Mouse (Mus musculus): ENCODE measurements at regions not wholly inside any gene's neighbourhood (a gene's known extent, or its start where the extent isn't known, plus 50 kb on each side); places are given as distances from the start of the nearest gene placed in this dataset.

GRCm38 (mm10) chr14:61788998-61789790, 181.9 kb downstream of the Kcnrg start:
- no peak for ATAC-seq (ENCODE audit: low FRiP score)
- no peak overlapping the region for H3K27ac ChIP-seq (ENCODE audit: low read depth, low read length)
- 73% methylated on average over 20 of the region's 20 CpGs for whole genome bisulfite sequencing
- H3K36me3 ChIP-seq (ENCODE audit: insufficient read depth, low read length) = no peaks in the 10 kb centered on the region
- H3K4me1 ChIP-seq (ENCODE audit: insufficient read depth, low read length) = no peaks in the 10 kb centered on the region
- no peak for TF ChIP-seq CTCF (IDR thresholded peaks at IDR 0.05)
- DNase-seq (ENCODE audit: low spot score) = peak; percentile 31
- H3K4me3 ChIP-seq (ENCODE audit: low read depth, low read length) = no peak overlapping the region
- no peak overlapping the region for H3K9ac ChIP-seq (replicated peaks; ENCODE audit: low read length, poor library complexity, severe bottlenecking)
- H3K27me3 ChIP-seq (ENCODE audit: insufficient read depth, low read length) = no peaks in the 10 kb centered on the region
- H3K4me2 ChIP-seq (ENCODE audit: low read depth, low read length, poor library complexity, severe bottlenecking) = no peak overlapping the region
- H3K9me3 ChIP-seq (ENCODE audit: low read length) = 0 out of 2 replicates have a peak, but pooled peaks cover 6% of the 10 kb centered on the region

DNA sequence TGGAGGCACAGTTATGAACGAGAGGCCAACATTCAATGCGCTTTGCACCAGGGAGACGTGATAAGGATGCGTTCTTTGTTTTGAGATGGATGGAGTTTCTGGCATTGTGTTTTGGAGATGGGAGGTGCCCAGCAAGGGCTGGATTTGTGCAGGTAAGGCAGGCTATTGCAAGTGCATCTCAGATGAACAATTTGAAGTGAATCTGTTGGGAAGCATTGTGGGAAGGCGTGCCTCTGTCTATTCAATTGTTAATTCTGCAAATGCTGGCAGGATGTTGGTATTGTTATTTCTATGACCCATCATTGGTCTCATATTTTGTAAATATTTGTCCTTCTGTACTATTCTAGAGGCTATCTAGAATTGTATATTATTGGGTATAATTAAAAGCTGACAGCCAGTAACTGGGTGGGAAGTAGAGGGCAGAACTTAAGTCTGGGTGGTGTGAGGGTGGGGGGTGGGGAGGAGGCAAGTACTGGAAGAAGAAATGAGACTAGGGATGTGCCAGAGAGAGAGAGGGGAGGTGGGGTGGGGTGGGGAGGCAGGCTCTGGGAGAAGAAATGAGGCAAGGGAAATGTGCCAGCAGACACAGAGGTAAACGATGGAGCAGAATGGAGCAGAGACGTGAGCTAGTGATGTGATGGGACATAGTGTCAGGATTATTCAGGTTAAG, 188.9 kb downstream of the Kcnrg start:
- Histone ChIP-seq H3K4me3 (ENCODE audit: low read depth, low read length) (no peak overlapping the region), H3K4me2 (ENCODE audit: low read depth, low read length, poor library complexity, severe bottlenecking) (no peak overlapping the region), H3K27ac (ENCODE audit: low read depth, low read length) (no peak overlapping the region), H3K4me1 (ENCODE audit: insufficient read depth, low read length) (no peaks in the 10 kb centered on the region), H3K9me3 (ENCODE audit: low read length) (0 out of 2 replicates have a peak, but pooled peaks cover 7% of the 10 kb centered on the region), H3K9ac (replicated peaks; ENCODE audit: low read length, poor library complexity, severe bottlenecking) (no peak overlapping the region), H3K36me3 (ENCODE audit: insufficient read depth, low read length) (no peaks in the 10 kb centered on the region), H3K27me3 (ENCODE audit: insufficient read depth, low read length) (no peaks in the 10 kb centered on the region)
- TF ChIP-seq CTCF (IDR thresholded peaks at IDR 0.05) = no peak
- WGBS = 92% methylated on average over 7 of the region's 7 CpGs
- DNase-seq (ENCODE audit: low spot score) = no peak
- no peak for ATAC-seq (ENCODE audit: low FRiP score)

DNA sequence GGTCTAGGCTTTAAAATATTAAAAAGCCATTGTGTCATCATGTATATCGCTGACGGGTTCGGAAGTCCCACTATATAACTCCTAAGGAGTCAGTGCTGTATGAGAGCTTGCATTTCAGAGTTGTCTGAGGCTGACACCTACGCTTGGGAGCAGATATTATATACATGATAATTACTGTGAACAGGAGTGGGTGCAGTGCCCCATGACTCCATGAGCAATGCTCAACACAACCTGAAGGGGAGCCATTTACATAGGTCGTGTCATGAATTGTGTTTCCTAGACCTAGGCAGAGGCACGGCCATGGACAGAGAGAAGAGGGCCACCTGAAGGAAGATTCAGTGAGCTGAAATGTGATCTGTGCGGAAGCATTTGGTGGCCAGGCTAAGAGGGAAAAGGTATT, 189.4 kb downstream of the Kcnrg start:
- ATAC-seq (ENCODE audit: low FRiP score) (no peak), DNase-seq (ENCODE audit: low spot score) (no peak)
- Histone ChIP-seq H3K27ac (ENCODE audit: low read depth, low read length) (no peak overlapping the region), H3K4me1 (ENCODE audit: insufficient read depth, low read length) (no peaks in the 10 kb centered on the region), H3K9me3 (ENCODE audit: low read length) (0 out of 2 replicates have a peak, but pooled peaks cover 7% of the 10 kb centered on the region), H3K27me3 (ENCODE audit: insufficient read depth, low read length) (no peaks in the 10 kb centered on the region), H3K36me3 (ENCODE audit: insufficient read depth, low read length) (no peaks in the 10 kb centered on the region), H3K4me3 (ENCODE audit: low read depth, low read length) (no peak overlapping the region), H3K4me2 (ENCODE audit: low read depth, low read length, poor library complexity, severe bottlenecking) (no peak overlapping the region), H3K9ac (replicated peaks; ENCODE audit: low read length, poor library complexity, severe bottlenecking) (no peak overlapping the region)
- no peak for TF ChIP-seq CTCF (IDR thresholded peaks at IDR 0.05)
- WGBS = 91% methylated on average over 7 of the region's 7 CpGs

GRCm38 (mm10) chr14:61803421-61803925, 196.2 kb downstream of the Kcnrg start:
- H3K4me1 ChIP-seq (ENCODE audit: insufficient read depth, low read length) = no peaks in the 10 kb centered on the region
- TF ChIP-seq CTCF (IDR thresholded peaks at IDR 0.05) = no peak
- H3K4me2 ChIP-seq (ENCODE audit: low read depth, low read length, poor library complexity, severe bottlenecking) = no peak overlapping the region
- H3K4me3 ChIP-seq (ENCODE audit: low read depth, low read length) = no peak overlapping the region
- no peaks in the 10 kb centered on the region for H3K27me3 ChIP-seq (ENCODE audit: insufficient read depth, low read length)
- no peak overlapping the region for H3K9ac ChIP-seq (replicated peaks; ENCODE audit: low read length, poor library complexity, severe bottlenecking)
- no peak for ATAC-seq (ENCODE audit: low FRiP score)
- H3K9me3 ChIP-seq (ENCODE audit: low read length) = no peaks in the 10 kb centered on the region
- no peaks in the 10 kb centered on the region for H3K36me3 ChIP-seq (ENCODE audit: insufficient read depth, low read length)
- no peak for DNase-seq (ENCODE audit: low spot score)
- H3K27ac ChIP-seq (ENCODE audit: low read depth, low read length) = no peak overlapping the region
- 67% methylated on average over 1 of the region's 1 CpGs for WGBS

DNA sequence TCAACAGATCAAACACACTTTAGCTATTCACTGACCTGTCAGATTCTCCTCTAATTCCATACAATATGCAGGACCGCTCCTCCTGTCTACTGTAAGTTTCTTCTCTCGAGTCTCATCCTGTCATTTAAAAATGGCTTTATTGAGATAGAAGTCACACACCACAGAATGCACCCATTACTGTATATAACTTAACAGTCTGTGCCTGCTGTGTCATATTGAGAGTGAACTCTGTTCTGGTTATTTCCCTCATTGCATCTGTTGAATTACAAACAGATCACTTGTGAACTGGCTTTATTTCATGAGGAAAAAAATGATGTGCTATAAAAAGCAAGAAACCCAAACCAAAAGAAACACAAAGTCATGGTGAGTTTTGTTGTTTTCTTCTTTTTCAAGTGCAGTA, 198.2 kb downstream of the Kcnrg start:
- Histone ChIP-seq H3K4me2 (ENCODE audit: low read depth, low read length, poor library complexity, severe bottlenecking) (no peak overlapping the region), H3K36me3 (ENCODE audit: insufficient read depth, low read length) (no peaks in the 10 kb centered on the region), H3K27ac (ENCODE audit: low read depth, low read length) (no peak overlapping the region), H3K4me3 (ENCODE audit: low read depth, low read length) (no peak overlapping the region), H3K27me3 (ENCODE audit: insufficient read depth, low read length) (no peaks in the 10 kb centered on the region), H3K9ac (replicated peaks; ENCODE audit: low read length, poor library complexity, severe bottlenecking) (no peak overlapping the region), H3K4me1 (ENCODE audit: insufficient read depth, low read length) (no peaks in the 10 kb centered on the region; the same call in 1 of the 2 replicates), H3K9me3 (ENCODE audit: low read length) (no peaks in the 10 kb centered on the region)
- DNase-seq (ENCODE audit: low spot score) (no peak), ATAC-seq (ENCODE audit: low FRiP score) (no peak)
- WGBS = 78% methylated on average over 2 of the region's 2 CpGs
- no peak for TF ChIP-seq CTCF (IDR thresholded peaks at IDR 0.05)

DNA sequence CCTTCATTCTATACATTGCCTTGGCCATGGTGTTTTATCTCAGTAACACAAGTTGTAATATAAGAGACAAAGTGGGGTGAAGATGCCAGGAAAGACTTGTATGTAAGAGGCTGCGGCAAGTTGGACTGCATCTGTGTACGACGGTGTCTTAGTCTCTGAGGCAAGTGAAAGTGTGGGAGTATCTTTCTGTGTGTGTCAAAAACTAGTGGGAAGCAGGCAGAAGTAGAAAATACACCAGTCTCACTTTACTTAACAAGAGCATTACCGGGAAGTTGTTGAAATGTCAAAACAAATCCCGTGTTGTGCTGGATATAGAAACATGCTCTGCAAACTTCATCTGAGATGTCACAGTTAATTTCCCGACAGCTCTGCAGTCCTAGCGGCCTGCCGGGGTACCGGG, 200.9 kb downstream of the Kcnrg start:
- H3K4me2 ChIP-seq (ENCODE audit: low read depth, low read length, poor library complexity, severe bottlenecking) = no peak overlapping the region
- ATAC-seq (ENCODE audit: low FRiP score) = no peak
- no peak for DNase-seq (ENCODE audit: low spot score)
- 78% methylated on average over 9 of the region's 9 CpGs for WGBS
- no peak overlapping the region for H3K27ac ChIP-seq (ENCODE audit: low read depth, low read length)
- H3K27me3 ChIP-seq (ENCODE audit: insufficient read depth, low read length) = no peaks in the 10 kb centered on the region
- TF ChIP-seq CTCF (IDR thresholded peaks at IDR 0.05) = no peak
- no peaks in the 10 kb centered on the region for H3K9me3 ChIP-seq (ENCODE audit: low read length)
- H3K4me3 ChIP-seq (ENCODE audit: low read depth, low read length) = no peak overlapping the region
- H3K4me1 ChIP-seq (ENCODE audit: insufficient read depth, low read length) = no peaks in the 10 kb centered on the region; the same call in 1 of the 2 replicates
- H3K36me3 ChIP-seq (ENCODE audit: insufficient read depth, low read length) = no peaks in the 10 kb centered on the region
- no peak overlapping the region for H3K9ac ChIP-seq (replicated peaks; ENCODE audit: low read length, poor library complexity, severe bottlenecking)
